Mouse (Mus musculus): Measurements from ENCODE around the gene Sp9.

DNA sequence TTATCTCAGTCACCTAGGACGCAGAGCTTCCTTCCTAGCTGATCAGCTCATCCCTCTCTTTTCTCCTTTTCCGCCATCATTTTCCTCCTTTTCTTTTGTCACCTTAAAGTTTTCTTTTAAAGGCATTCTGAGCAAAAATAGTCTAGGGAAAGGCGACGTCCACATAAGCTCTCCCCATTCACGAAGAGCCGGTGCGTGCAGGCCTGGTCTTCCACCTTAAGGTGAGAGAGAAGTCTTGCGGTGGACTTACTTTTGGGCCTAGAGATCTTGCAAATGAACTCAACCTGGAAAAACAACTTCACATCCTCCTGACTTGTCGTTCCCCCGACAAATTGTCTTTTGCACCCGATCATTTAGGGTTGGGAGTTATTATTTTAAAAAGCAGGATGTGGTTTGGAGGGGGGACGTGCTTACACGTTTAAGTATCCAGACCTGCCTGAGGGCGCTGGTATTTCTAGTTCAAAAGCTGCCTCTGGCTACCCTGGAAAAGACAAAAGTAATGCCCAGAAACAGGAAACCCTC lies 1.6 kb upstream of the Sp9 start:
- no peak for TF ChIP-seq CTCF (IDR thresholded peaks at IDR 0.05; ENCODE audit: low read depth, low read length)
- no peak for TF ChIP-seq GATA1 (IDR thresholded peaks at IDR 0.05; ENCODE audit: borderline replicate concordance, low read length)
- TF ChIP-seq POLR2AphosphoS5 (IDR thresholded peaks at IDR 0.05; ENCODE audit: insufficient replicate concordance, low read depth, low read length): no peak
